Mouse (Mus musculus) limb, embryonic 14.5 days (tissue): ENCODE measurements around the gene Tnr. TPM values are rescaled to one million over a fixed set of nuclear protein-coding genes. Genes with fewer than 3 reads are reported as not detected.

Source experiments
- ATAC-seq: fragments of 200-750 bp; cut with Nextera tagmentation; 2 replicates; pipeline ENCODE4 v1.8.0; 2017; ENCODE audit warnings: low read depth, moderate number of reproducible peaks, moderate TSS enrichment; ENCODE audit not compliant: low FRiP score
- DNase-seq: peaks from one replicate; pipeline ENCODE4 v3.0.0-alpha.2; 2015; ENCODE audit warnings: low spot score
- H3K27ac ChIP-seq: fragments of 300-500 bp; sonication (generic); replicated peaks from 2 replicates; pipeline ENCODE4 v1.5.1; 2014; ENCODE audit warnings: low read depth, mild to moderate bottlenecking, low read length, moderate library complexity, mixed read lengths
- H3K27me3 ChIP-seq: fragments of 300-500 bp; sonication (generic); 2 replicates; pipeline ENCODE4 v1.6.1; 2014; ENCODE audit warnings: low read length, mixed read lengths; ENCODE audit not compliant: control insufficient read depth, insufficient read depth
- H3K36me3 ChIP-seq: fragments of 300-500 bp; sonication (generic); 2 replicates; pipeline ENCODE4 v1.6.1; 2014; ENCODE audit warnings: mild to moderate bottlenecking, low read length, moderate library complexity, mixed read lengths; ENCODE audit not compliant: control insufficient read depth, insufficient read depth
- H3K4me1 ChIP-seq: fragments of 300-500 bp; sonication (generic); 2 replicates; pipeline ENCODE4 v1.6.1; 2014; ENCODE audit warnings: antibody characterized with exemption, low read length, mixed read lengths; ENCODE audit not compliant: control insufficient read depth, insufficient read depth
- H3K4me2 ChIP-seq: fragments of 300-500 bp; sonication (generic); replicated peaks from 2 replicates; pipeline ENCODE4 v1.6.1; 2014; ENCODE audit warnings: low read depth, mild to moderate bottlenecking, low read length, moderate library complexity; ENCODE audit not compliant: severe bottlenecking
- H3K4me3 ChIP-seq: fragments of 300-500 bp; sonication (generic); replicated peaks from 2 replicates; pipeline ENCODE4 v1.5.1; 2014; ENCODE audit warnings: low read length
- H3K9ac ChIP-seq: fragments of 300-500 bp; sonication (generic); 2 replicates; pipeline ENCODE4 v1.6.1; 2014; ENCODE audit warnings: mild to moderate bottlenecking, low read depth, low read length, moderate library complexity; ENCODE audit not compliant: severe bottlenecking
- H3K9me3 ChIP-seq: fragments of 300-500 bp; sonication (generic); 2 replicates; pipeline ENCODE4 v1.6.1; 2016; ENCODE audit warnings: low read length; ENCODE audit not compliant: control insufficient read depth
- POLR2A ChIP-seq: fragments of 200-500 bp; IDR thresholded peaks from 2 replicates; pipeline ENCODE4 v1.8.0; 2012; ENCODE audit warnings: inconsistent platforms, mild to moderate bottlenecking, moderate library complexity, borderline replicate concordance; ENCODE audit not compliant: insufficient read depth, insufficient read length; ENCODE audit errors: extremely low read depth
- WGBS: fragments of 180-500 bp; shearing (Covaris S2); extraction: QIAGEN DNeasy Blood & Tissue Kit; methylation state at CpG from one replicate; pipeline ENCODE4 v1.1.7; 2014; 5-methylcytosine and 5-hydroxymethylcytosine counted together
- polyA plus RNA-seq, 2 experiments: library from polyadenylated mRNA; depleted of rRNA in 1 of 2; stranded (reverse) in 1 of 2; unstranded in 1 of 2; fragments of >200 nt; fragmentation: Nextera tagmentation in 1 of 2; extraction: Ambion mirVana in 1 of 2; gene quantifications; 2 replicates each; pipeline versions ENCODE4 v1.2.1 to v1.2.3; 2012 to 2014

The Tnr gene
- polyA plus RNA-seq, 2 experiments = 0.03 to 0.15 TPM

DNA sequence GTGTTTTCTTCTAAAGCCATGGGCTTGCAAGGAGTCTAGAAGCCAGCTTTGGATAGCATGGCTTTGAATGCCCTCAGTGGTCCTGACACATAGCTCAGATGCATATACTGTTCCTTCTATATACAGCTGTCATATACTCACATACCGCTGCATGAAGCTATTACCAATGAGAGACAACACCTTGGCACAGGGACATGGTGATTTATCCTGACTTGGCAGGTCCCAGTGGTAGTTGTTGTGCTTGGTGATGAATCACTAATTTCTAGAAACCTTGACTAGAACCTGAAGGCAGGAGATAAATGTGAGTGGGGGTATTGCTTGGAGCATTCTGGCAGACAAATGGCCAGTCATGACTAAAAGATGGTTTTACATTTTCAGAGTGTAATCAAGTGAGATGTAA is 192.7 kb downstream of the Tnr start:
- no peak for TF ChIP-seq POLR2A
- 91% methylated on average over 1 of the region's 1 CpGs for WGBS
- no peak for DNase-seq
- no peak overlapping the region for H3K4me2 ChIP-seq
- no peaks in the 10 kb centered on the region for H3K4me1 ChIP-seq
- no peak overlapping the region for H3K9ac ChIP-seq
- H3K27ac ChIP-seq = no peak overlapping the region
- H3K36me3 ChIP-seq = no peaks in the 10 kb centered on the region
- H3K9me3 ChIP-seq = no peaks in the 10 kb centered on the region
- no peaks in the 10 kb centered on the region for H3K27me3 ChIP-seq
- H3K4me3 ChIP-seq = no peak overlapping the region
- ATAC-seq = no peak

DNA sequence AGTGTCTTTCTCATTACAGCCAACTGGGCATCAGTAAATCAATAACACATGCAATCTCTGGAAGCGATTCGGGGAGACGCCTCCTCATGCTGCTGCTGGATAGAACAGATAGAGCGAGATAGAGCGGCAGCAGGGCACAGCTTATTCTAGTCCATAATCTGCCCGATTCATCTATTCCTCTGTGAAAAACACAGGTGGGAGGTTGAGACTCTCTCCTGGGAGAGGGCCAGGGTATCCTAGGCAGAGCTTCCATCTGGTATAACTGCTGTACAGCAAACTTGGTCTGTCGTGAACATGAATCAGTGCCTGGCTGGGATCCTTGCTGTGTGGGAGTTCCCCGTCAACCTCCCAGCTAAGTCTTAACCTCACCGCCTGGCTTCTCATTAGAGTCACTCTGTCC is 193.4 kb downstream of the Tnr start:
- H3K4me1 ChIP-seq = no peaks in the 10 kb centered on the region
- no peak for TF ChIP-seq POLR2A
- H3K4me2 ChIP-seq = no peak overlapping the region
- ATAC-seq = no peak
- no peaks in the 10 kb centered on the region for H3K9me3 ChIP-seq
- H3K4me3 ChIP-seq = no peak overlapping the region
- H3K27ac ChIP-seq = no peak overlapping the region
- H3K27me3 ChIP-seq = no peaks in the 10 kb centered on the region
- no peaks in the 10 kb centered on the region for H3K36me3 ChIP-seq
- DNase-seq = no peak
- no peak overlapping the region for H3K9ac ChIP-seq
- WGBS = 75% methylated on average over 9 of the region's 9 CpGs

DNA sequence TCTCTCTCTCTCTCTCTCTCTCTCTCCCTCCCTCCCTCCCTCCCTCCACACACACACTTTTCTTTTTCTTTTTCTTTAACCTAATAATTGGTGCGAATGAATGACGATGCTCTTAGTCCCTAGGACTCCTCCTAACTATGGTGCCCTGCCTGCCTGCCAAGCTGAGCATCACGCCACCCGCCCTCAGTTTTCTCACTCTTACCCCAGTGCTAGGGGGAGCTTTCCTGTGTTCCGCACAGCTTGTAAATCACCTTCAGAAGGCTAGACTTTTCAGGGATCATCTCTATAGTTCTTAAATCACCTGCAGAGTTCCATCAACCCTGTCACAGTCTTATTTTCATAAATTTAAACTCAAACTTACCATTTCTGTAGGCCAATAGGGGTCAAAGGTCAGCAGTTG is 200.2 kb downstream of the Tnr start:
- no peak for TF ChIP-seq POLR2A

DNA sequence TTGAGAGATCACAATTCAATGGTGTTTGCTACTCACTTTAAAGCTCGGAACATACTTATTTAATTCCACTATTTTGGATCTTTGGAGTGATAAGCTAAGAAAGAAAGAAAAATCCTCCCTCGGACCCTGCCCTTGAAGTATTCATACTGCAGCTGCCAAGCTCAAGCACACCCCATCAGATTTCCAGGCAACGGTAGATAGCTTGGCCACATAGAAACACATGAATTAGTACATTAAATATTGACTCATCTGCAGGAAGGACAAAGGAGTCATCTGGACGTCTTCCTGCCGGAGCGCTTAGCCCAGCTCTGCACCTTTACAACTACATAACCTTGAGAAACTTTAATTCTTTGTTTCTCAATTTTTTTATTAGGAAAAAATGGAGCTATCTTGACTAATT is 205.7 kb downstream of the Tnr start:
- H3K4me1 ChIP-seq = no peaks in the 10 kb centered on the region
- H3K27me3 ChIP-seq = no peaks in the 10 kb centered on the region
- no peaks in the 10 kb centered on the region for H3K36me3 ChIP-seq
- 90% methylated on average over 6 of the region's 6 CpGs for WGBS
- no peak overlapping the region for H3K9ac ChIP-seq
- DNase-seq = no peak
- no peak for ATAC-seq
- H3K27ac ChIP-seq = no peak overlapping the region
- no peak overlapping the region for H3K4me2 ChIP-seq
- H3K9me3 ChIP-seq = no peaks in the 10 kb centered on the region
- no peak overlapping the region for H3K4me3 ChIP-seq
- TF ChIP-seq POLR2A = no peak

More for the DNA sequence above, 200.2 kb downstream of the Tnr start:
- Histone ChIP-seq H3K27me3 (no peaks in the 10 kb centered on the region), H3K9ac (no peak overlapping the region), H3K27ac (no peak overlapping the region), H3K4me1 (no peaks in the 10 kb centered on the region), H3K9me3 (no peaks in the 10 kb centered on the region), H3K4me2 (no peak overlapping the region), H3K4me3 (no peak overlapping the region), H3K36me3 (no peaks in the 10 kb centered on the region)
- WGBS = 76% methylated on average over 5 of the region's 5 CpGs
- no peak for DNase-seq
- no peak for ATAC-seq

DNA sequence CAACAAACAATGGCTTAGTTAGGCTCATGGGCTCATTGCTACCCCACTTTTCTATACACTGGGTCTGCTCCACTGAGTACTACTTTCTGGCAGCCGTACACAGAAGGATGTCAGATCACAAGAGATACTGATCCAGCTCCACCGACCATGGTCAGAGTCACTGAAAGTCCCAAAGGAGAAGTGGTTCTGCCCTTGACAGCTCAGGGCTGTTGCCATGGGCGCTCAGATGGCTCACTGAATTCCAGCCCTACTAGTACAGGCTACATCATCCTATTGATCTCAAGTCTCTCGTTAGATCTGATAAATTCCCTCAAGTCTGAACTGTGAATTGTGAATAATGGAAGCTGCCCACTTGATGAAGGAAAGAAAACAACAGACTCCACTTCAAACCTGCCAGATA is 207.3 kb downstream of the Tnr start:
- H3K4me2 ChIP-seq = no peak overlapping the region
- DNase-seq = no peak
- no peak for TF ChIP-seq POLR2A
- H3K36me3 ChIP-seq = no peaks in the 10 kb centered on the region
- H3K9me3 ChIP-seq = no peaks in the 10 kb centered on the region
- H3K4me1 ChIP-seq = no peaks in the 10 kb centered on the region
- WGBS = 73% methylated on average over 4 of the region's 4 CpGs
- H3K4me3 ChIP-seq = no peak overlapping the region
- no peak overlapping the region for H3K27ac ChIP-seq
- no peak overlapping the region for H3K9ac ChIP-seq
- H3K27me3 ChIP-seq = no peaks in the 10 kb centered on the region
- ATAC-seq = no peak

GRCm38 (mm10) chr1:159735099-159735498 is 211.5 kb downstream of the Tnr start:
- Histone ChIP-seq H3K36me3 (no peaks in the 10 kb centered on the region), H3K4me2 (no peak overlapping the region), H3K4me3 (no peak overlapping the region), H3K27ac (no peak overlapping the region), H3K4me1 (0 out of 2 replicates have a peak, but pooled peaks cover 4% of the 10 kb centered on the region), H3K9me3 (no peaks in the 10 kb centered on the region), H3K9ac (no peak overlapping the region), H3K27me3 (no peaks in the 10 kb centered on the region)
- TF ChIP-seq POLR2A = no peak
- no peak for DNase-seq
- WGBS = 92% methylated on average over 3 of the region's 3 CpGs
- no peak for ATAC-seq
